Mouse (Mus musculus) testis, adult 2 months (tissue): ENCODE data around the gene Ulk4.

ENCODE experiments used
- CTCF ChIP-seq: fragments of 200-500 bp; IDR thresholded peaks from 2 replicates; pipeline ENCODE4 v1.5.1; 2012; ENCODE audit warnings: low read depth, mild to moderate bottlenecking, inconsistent platforms, low read length, moderate library complexity; ENCODE audit not compliant: control insufficient read depth, insufficient read depth, insufficient replicate concordance
- POLR2A ChIP-seq: fragments of 200-500 bp; IDR thresholded peaks from 2 replicates; pipeline ENCODE4 v1.6.1; 2012; ENCODE audit warnings: low read depth, mild to moderate bottlenecking, inconsistent platforms, low read length, moderate library complexity; ENCODE audit not compliant: control insufficient read depth

DNA sequence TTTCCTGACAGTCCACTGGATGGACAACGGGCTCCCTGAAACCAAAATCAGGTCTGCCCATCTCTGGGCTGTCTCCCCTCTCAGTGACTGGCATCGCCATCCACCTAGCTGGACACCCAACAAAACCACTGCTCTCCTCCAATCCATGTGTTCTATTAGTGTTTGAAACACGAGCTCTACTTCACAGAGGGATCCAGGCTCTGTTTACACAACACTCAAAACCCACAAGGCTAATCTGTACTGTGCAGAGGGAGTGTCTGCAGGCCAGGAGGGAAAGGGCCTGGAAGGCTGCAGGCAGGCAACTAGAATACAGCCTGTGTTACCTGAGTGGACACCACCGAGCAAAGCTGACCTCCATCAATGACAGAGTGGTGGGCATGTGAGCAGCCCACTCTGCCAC is 5.4 kb downstream of the Ulk4 start:
- TF ChIP-seq CTCF: no peak
- no peak for TF ChIP-seq POLR2A
